Mouse (Mus musculus) heart, postnatal 25 days (tissue): ENCODE data around the gene Cnr2. TPM values are rescaled to one million over a fixed set of nuclear protein-coding genes. Genes with fewer than 3 reads are reported as not detected.
A peak's percentile ranks its signal among the peaks of the same experiment; 100 is the strongest.

Experiments used
- DNase-seq: peaks from one replicate; pipeline ENCODE4 v3.0.0; 2022; ENCODE audit warnings: low spot score
- intact Hi-C: fragments of 180-260 bp; cut with DNase I; formaldehyde crosslinking; loops from one replicate; pipeline ENCODE4 v1.15.1; 2025
- total RNA-seq, 2 experiments: library from RNA; stranded (reverse); gene quantifications; 2 replicates each; pipeline ENCODE4 v1.2.3; 2021

Cnr2 gene
- total RNA-seq, result under 1 TPM; 0.34 to 0.36 TPM

- intact Hi-C loops, result no loop called here
- no peak for DNase-seq
Observed at GRCm38 (mm10) chr4:135895071-135895571, at the start of gene Cnr2. Gene Cnr2, plus strand, starts transcription at chr4:135895394.

- no peak for DNase-seq
- intact Hi-C loops, result no loop called here
Observed at GRCm38 (mm10) chr4:135847581-135847980, 47.6 kb upstream of the Cnr2 start.

- DNase-seq, result no peak
- intact Hi-C loops, result no loop called here
Observed at GRCm38 (mm10) chr4:135850411-135851095, 44.6 kb upstream of the Cnr2 start.

- DNase-seq, result no peak
- intact Hi-C loops, result no loop called here
Observed at GRCm38 (mm10) chr4:135851942-135852341, 43.3 kb upstream of the Cnr2 start.

GRCm38 (mm10) chr4:135853987-135854546 lies 41.1 kb upstream of the Cnr2 start:
- intact Hi-C loops, result no loop called here

GRCm38 (mm10) chr4:135854630-135855029 lies 40.6 kb upstream of the Cnr2 start:
- intact Hi-C loops, result no loop called here
- DNase-seq, result no peak

More at GRCm38 (mm10) chr4:135853987-135854546, 41.1 kb upstream of the Cnr2 start:
- DNase-seq, result no peak

GRCm38 (mm10) chr4:135855080-135855479 lies 40.1 kb upstream of the Cnr2 start:
- DNase-seq, result no peak
- intact Hi-C loops, result no loop called here

- intact Hi-C loops, result loop anchor here (1.0 kb wide), 1 partner anchor 18 kb away; the partner anchor contains the start of gene Pnrc2
- DNase-seq, result peak; percentile 91
Observed at GRCm38 (mm10) chr4:135855536-135856222, 39.5 kb upstream of the Cnr2 start, which contains the start of gene Srsf10. Gene Srsf10, plus strand, starts transcription at chr4:135855747.

GRCm38 (mm10) chr4:135856223-135857091 lies 38.7 kb upstream of the Cnr2 start:
- DNase-seq, result peak; percentile 53
- intact Hi-C loops, result loop anchor here (1.0 kb wide), 1 partner anchor 17 kb away; the partner anchor contains the start of gene Pnrc2

GRCm38 (mm10) chr4:135857597-135858186 lies 37.5 kb upstream of the Cnr2 start:
- DNase-seq, result no peak
- intact Hi-C loops, result no loop called here

GRCm38 (mm10) chr4:135868996-135869395 lies 26.2 kb upstream of the Cnr2 start:
- intact Hi-C loops, result no loop called here
- no peak for DNase-seq

- intact Hi-C loops, result loop anchor here (10.0 kb wide), 1 partner anchor 166 kb away; no protein-coding TSS in a partner anchor
- no peak for DNase-seq
Observed at GRCm38 (mm10) chr4:135870227-135871023, 24.8 kb upstream of the Cnr2 start.

- no peak for DNase-seq
- intact Hi-C loops, result loop anchor here (10.0 kb wide), 1 partner anchor 167 kb away; no protein-coding TSS in a partner anchor
Observed at GRCm38 (mm10) chr4:135872015-135872414, 23.2 kb upstream of the Cnr2 start.

- DNase-seq, result no peak
- intact Hi-C loops, result loop anchor here (1.0 to 10.0 kb wide), 2 partner anchors 16 to 168 kb away; no protein-coding TSS in a partner anchor
Observed at GRCm38 (mm10) chr4:135872589-135873391, 22.4 kb upstream of the Cnr2 start.

- peak; percentile 88 for DNase-seq
- intact Hi-C loops, result loop anchor here (1.0 to 10.0 kb wide), 2 partner anchors 17 to 169 kb away; no protein-coding TSS in a partner anchor
Observed at GRCm38 (mm10) chr4:135873526-135874202, 21.5 kb upstream of the Cnr2 start, which contains the start of gene Pnrc2. Gene Pnrc2, minus strand, starts transcription at chr4:135873850.
